Mouse (Mus musculus): ENCODE results near the gene Dhrs7b. TPM values are rescaled to one million over a fixed set of nuclear protein-coding genes. Genes with fewer than 3 reads are reported as not detected.
"Not testable (repeated sequence)": the region's sequence is repeated elsewhere in the genome, so short reads cannot be mapped to it uniquely, and the experiment has no call there.

Dhrs7b gene
- total RNA-seq, 2 experiments from 2014 or later: 20.6 to 20.7 TPM

GRCm38 (mm10) chr11:60836897-60837296, 6.5 kb downstream of the Dhrs7b start:
- intact Hi-C loops (cut with DNase I): no loop called here
- DNase-seq: no peak

GRCm38 (mm10) chr11:60837644-60838406, 7.4 kb downstream of the Dhrs7b start:
- intact Hi-C loops (cut with DNase I): no loop called here
- no peak for DNase-seq

GRCm38 (mm10) chr11:60841467-60842200, 11.2 kb downstream of the Dhrs7b start:
- DNase-seq: no peak
- intact Hi-C loops (cut with DNase I): no loop called here

DNA sequence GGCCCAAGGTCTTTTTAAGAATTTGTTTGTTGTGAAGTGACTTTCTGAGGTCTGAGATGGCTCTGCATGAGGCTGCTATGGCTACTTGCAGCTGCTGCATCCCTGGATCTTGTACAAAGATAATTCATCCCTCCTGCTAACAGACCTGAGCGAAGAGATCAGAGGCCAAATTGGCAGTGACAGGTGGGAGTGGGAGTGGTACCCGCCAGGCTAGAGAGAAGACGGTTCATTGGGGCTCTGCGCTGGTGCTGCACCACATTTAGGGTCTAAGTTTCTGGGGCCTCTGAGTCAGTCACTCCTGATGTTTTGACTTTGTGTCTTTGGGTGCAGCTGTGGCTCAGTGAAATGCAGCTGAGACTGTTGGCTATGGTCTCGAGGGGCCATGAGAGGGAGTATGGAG, 13.0 kb downstream of the Dhrs7b start:
- no peak for DNase-seq
- intact Hi-C loops (cut with DNase I): no loop called here

DNA sequence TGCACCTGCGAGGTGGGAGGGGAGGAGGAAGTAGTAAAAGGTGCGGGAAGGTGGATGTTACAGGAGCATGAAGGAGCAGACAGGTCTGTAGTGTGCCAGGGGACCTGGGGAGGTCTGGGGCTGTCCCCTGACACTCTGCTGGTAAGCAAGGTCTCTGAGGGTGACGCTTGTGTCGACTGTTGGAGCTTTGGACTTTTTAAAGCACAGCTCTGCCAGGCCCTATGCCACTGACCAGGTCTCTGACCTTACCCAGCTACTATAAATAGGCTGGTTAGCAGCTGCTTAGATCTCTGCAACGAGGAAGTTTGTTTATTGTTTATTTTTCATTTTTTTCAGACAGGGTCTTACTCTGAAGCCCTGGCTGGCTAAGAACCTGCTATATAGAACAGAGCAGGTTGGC, 15.0 kb downstream of the Dhrs7b start:
- intact Hi-C loops (cut with DNase I): no loop called here

DNA sequence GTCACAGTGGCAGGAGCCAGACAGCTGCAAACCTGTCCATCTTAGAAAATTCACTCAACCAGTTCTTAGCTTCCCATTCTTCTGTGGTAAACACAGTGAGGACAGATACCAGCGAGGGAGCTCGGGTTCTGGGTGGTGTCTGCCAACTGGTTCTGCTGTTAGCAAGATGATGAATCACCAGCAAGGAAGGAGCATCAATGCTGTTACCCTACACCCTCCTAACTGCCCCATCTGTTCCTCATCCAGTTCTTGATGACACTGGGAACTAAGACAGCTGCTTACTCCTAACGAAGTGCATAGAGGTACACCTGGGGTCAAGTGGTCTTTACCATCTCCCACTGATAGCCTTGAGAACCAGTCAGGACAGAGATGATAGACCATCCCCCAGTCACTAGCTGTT, 26.2 kb downstream of the Dhrs7b start:
- intact Hi-C loops (cut with DNase I): no loop called here
- no peak for DNase-seq

More for the DNA sequence above, 15.0 kb downstream of the Dhrs7b start:
- DNase-seq: no peak

DNA sequence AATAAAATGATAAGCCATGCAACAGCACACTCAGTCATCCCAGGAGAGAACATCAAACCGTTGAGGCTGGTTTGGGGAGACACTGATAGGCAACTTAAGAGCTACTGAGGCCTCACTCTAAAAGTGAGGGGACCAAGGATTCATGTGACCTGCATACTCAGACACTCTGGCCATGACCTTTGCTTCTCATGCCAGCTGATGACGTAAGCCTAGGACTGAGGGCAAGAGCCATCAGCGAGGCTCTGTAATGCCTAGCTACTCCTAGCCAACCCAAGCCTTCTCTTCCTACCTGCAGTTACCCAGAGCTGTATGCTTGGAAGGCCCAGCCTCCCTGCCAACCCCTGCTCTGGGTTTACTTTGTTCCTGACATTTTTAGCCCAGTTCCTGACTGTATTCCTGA, 31.6 kb downstream of the Dhrs7b start:
- no peak for DNase-seq
- intact Hi-C loops (cut with DNase I): no loop called here

- DNase-seq: peak; percentile 19 to 32
- intact Hi-C loops (cut with DNase I): no loop called here
Observed at GRCm38 (mm10) chr11:60863196-60863595, 32.8 kb downstream of the Dhrs7b start.

GRCm38 (mm10) chr11:60864166-60864565, 33.7 kb downstream of the Dhrs7b start:
- intact Hi-C loops (cut with DNase I): no loop called here
- no peak for DNase-seq

DNA sequence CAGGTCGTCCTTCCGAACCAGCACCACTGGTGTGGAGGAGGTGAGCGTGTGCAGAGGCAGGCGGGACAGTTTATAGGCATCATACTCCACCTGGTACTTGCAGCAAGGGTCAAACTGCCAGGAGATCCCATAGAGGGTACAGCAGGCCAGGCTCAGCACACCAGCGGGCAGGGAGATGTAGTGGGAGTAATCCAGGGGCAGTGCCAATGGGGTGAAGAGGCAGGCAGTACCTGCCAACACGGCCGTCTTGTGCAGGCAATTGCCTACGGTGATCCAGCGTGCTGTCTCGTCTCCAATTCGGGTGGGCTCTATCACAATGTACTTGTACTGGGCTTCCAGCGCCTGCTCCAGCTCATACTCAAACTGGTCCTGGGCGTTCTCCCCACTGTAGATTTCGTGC, 34.5 kb downstream of the Dhrs7b start:
- intact Hi-C loops (cut with DNase I): no loop called here
- DNase-seq: peak; percentile 43 to 67

DNA sequence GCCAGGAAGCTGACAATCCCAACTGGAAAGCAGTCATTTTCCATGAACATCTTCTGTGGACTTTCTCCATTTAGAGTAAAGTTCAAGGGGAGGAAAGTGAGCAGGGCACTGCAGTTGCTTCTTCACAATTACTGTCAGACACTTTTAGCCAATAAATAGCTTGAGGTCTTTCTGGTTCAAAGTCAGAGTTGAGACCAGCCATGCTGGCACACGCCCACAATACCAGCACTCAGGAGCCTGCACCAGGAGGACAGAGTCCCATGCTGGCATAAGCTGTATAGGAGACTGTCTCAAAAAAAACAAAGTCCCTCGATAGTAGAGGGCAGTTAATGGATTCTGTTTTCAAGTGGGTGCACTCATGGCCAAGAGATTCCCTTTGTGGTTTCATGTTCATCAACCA, 35.6 kb downstream of the Dhrs7b start:
- intact Hi-C loops (cut with DNase I): no loop called here
- no peak for DNase-seq

GRCm38 (mm10) chr11:60867456-60867855, 37.0 kb downstream of the Dhrs7b start:
- no peak for DNase-seq

GRCm38 (mm10) chr11:60867904-60868303, 37.5 kb downstream of the Dhrs7b start:
- no peak for DNase-seq

More at GRCm38 (mm10) chr11:60867456-60867855, 37.0 kb downstream of the Dhrs7b start:
- intact Hi-C loops (cut with DNase I): no loop called here

DNA sequence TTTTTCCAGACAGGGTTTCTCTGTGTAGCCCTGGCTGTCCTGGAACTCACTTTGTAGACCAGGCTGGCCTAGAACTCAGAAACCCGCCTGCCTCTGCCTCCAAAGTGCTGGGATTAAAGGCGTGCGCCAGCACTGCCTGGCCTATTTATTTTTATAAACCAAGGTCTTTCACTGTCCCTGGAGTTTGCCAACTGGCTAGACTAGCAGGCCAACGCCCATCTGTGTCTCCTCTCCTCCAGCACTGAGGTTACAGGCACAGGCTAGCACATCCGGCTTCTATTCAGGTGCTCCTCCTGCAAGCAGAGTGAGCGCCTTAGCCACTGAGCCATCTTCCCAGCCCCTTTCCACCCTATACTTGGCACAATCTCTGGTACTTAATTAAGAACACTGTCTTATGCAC, 39.0 kb downstream of the Dhrs7b start:
- not testable (repeated sequence) for DNase-seq

More at GRCm38 (mm10) chr11:60867904-60868303, 37.5 kb downstream of the Dhrs7b start:
- intact Hi-C loops (cut with DNase I): no loop called here

GRCm38 (mm10) chr11:60871409-60871808, 41.0 kb downstream of the Dhrs7b start:
- no peak for DNase-seq
- intact Hi-C loops (cut with DNase I): no loop called here

More for the DNA sequence above, 39.0 kb downstream of the Dhrs7b start:
- intact Hi-C loops (cut with DNase I): not testable (repeated sequence)

- DNase-seq: no peak
- intact Hi-C loops (cut with DNase I): no loop called here
Observed at GRCm38 (mm10) chr11:60873101-60873500, 42.7 kb downstream of the Dhrs7b start.

DNA sequence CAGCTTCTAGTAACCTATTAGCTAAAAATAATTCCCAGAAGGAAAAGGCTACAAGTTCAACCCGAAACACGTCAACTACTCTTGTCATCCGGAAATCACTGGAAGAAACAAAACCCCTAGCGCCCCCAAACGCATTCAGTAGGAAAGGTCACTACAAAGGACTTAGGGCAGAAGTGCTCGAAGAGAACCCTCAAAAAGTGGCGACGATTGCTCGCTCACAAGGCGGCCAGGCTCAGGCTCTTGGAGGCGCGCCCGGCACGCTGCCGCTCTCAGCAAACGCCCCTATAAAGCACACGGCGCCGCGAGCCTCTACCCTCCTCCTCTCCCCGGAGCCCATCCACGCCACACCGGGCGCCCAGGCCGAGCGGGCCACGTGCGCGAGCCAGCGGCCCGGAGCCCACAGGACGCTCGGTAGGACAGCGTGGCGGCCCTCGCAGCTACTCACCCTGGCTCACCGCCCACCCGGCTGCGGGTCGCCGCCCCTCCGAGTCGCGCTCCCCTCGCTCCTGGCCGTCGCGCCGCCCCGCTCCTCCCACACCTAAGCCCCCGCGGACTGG, 47.7 kb downstream of the Dhrs7b start:
- DNase-seq: peak; percentile 60 to 79
- intact Hi-C loops (cut with DNase I): loop anchor here (2.0 kb wide), 2 partner anchors 47 to 179 kb away; partner anchors contain the start of genes Dhrs7b and Llgl1

GRCm38 (mm10) chr11:60878675-60879294, 48.4 kb downstream of the Dhrs7b start, which contains the start of gene Tmem11:
TSS of gene Tmem11 (minus strand) at chr11:60879272.
- DNase-seq: peak; percentile 93 to 94
- intact Hi-C loops (cut with DNase I): loop anchor here (2.0 kb wide), 2 partner anchors 48 to 180 kb away; partner anchors contain the start of genes Dhrs7b and Llgl1

- intact Hi-C loops (cut with DNase I): loop anchor here (2.0 kb wide), 2 partner anchors 49 to 181 kb away; partner anchors contain the start of genes Dhrs7b and Llgl1
- DNase-seq: peak; percentile 24 to 55
Observed at GRCm38 (mm10) chr11:60879423-60879822, 49.0 kb downstream of the Dhrs7b start.

DNA sequence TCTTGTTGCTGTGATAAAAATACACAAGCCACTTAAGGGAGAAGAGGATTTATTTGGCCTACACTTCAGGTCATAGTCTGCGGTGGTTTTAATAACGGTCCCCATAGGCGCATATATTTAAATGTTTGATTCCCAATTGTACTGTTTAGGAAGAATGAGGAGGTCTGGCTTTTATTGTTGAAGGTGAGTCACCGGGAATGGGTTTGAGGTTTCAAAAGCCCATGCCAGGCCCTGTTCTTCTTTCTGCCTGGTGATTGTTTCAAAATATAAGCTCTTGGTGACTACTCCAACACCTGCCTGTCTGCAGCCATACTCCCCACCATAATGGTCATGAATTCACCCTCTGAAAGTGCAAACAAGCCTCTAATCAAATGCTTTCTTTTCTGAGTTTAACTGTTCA, 50.1 kb downstream of the Dhrs7b start:
- intact Hi-C loops (cut with DNase I): no loop called here

GRCm38 (mm10) chr11:60882386-60882785, 52.0 kb downstream of the Dhrs7b start:
- intact Hi-C loops (cut with DNase I): no loop called here
- DNase-seq: no peak

More for the DNA sequence above, 50.1 kb downstream of the Dhrs7b start:
- no peak for DNase-seq

Data from heart, postnatal 14 days (tissue).